Mouse (Mus musculus): ENCODE measurements at regions not wholly inside any gene's neighbourhood (a gene's known extent, or its start where the extent isn't known, plus 50 kb on each side); places are given as distances from the start of the nearest gene placed in this dataset.

GRCm38 (mm10) chr10:37322310-37322709 is 183.6 kb upstream of the Marcks start:
- Histone ChIP-seq H3K9ac (replicated peaks) (no peak overlapping the region), H3K27me3 (no peaks in the 10 kb centered on the region), H3K4me3 (replicated peaks) (no peak overlapping the region), H3K9me3 (no peaks in the 10 kb centered on the region), H3K4me1 (replicated peaks) (no peaks in the 10 kb centered on the region), H3K27ac (no peak overlapping the region), H3K36me3 (no peaks in the 10 kb centered on the region), H3K4me2 (replicated peaks) (no peak overlapping the region)
- ATAC-seq = no peak
- 92% methylated on average over 5 of the region's 5 CpGs for WGBS

GRCm38 (mm10) chr10:37321171-37321570 is 182.5 kb upstream of the Marcks start:
- Histone ChIP-seq H3K9ac (replicated peaks) (no peak overlapping the region), H3K4me3 (replicated peaks) (no peak overlapping the region), H3K4me1 (replicated peaks) (no peaks in the 10 kb centered on the region), H3K27ac (no peak overlapping the region), H3K9me3 (no peaks in the 10 kb centered on the region), H3K36me3 (no peaks in the 10 kb centered on the region), H3K27me3 (no peaks in the 10 kb centered on the region; the same call in 1 of the 2 replicates), H3K4me2 (replicated peaks) (no peak overlapping the region)
- no peak for ATAC-seq
- whole genome bisulfite sequencing = 92% methylated on average over 3 of the region's 3 CpGs

- no peak overlapping the region for H3K4me2 ChIP-seq (replicated peaks)
- H3K27me3 ChIP-seq = no peaks in the 10 kb centered on the region; the same call in 1 of the 2 replicates
- 95% methylated on average over 8 of the region's 8 CpGs for WGBS
- no peak for ATAC-seq
- H3K4me1 ChIP-seq (replicated peaks) = 0 out of 2 replicates have a peak, but pooled peaks cover 1% of the 10 kb centered on the region
- H3K4me3 ChIP-seq (replicated peaks) = no peak overlapping the region
- H3K9me3 ChIP-seq = no peaks in the 10 kb centered on the region
- H3K36me3 ChIP-seq = no peaks in the 10 kb centered on the region
- no peak overlapping the region for H3K27ac ChIP-seq
- H3K9ac ChIP-seq (replicated peaks) = no peak overlapping the region
Observed at GRCm38 (mm10) chr10:37319746-37320430, 181.2 kb upstream of the Marcks start.

- no peak overlapping the region for H3K27ac ChIP-seq
- H3K9ac ChIP-seq (replicated peaks) = no peak overlapping the region
- no peaks in the 10 kb centered on the region for H3K36me3 ChIP-seq
- 0 out of 2 replicates have a peak, but pooled peaks cover 4% of the 10 kb centered on the region for H3K4me1 ChIP-seq (replicated peaks)
- H3K4me3 ChIP-seq (replicated peaks) = no peak overlapping the region
- no peaks in the 10 kb centered on the region for H3K9me3 ChIP-seq
- ATAC-seq = no peak
- H3K4me2 ChIP-seq (replicated peaks) = no peak overlapping the region
- 80% methylated on average over 3 of the region's 3 CpGs for WGBS
- no peaks in the 10 kb centered on the region; the same call in 1 of the 2 replicates for H3K27me3 ChIP-seq
Observed at GRCm38 (mm10) chr10:37316701-37317100, 178.0 kb upstream of the Marcks start.

GRCm38 (mm10) chr10:37315804-37316203 is 177.1 kb upstream of the Marcks start:
- no peak overlapping the region for H3K27ac ChIP-seq
- H3K36me3 ChIP-seq = no peaks in the 10 kb centered on the region
- no peaks in the 10 kb centered on the region for H3K9me3 ChIP-seq
- H3K27me3 ChIP-seq = no peaks in the 10 kb centered on the region; the same call in 1 of the 2 replicates
- no peak overlapping the region for H3K9ac ChIP-seq (replicated peaks)
- no peak for ATAC-seq
- 0 out of 2 replicates have a peak, but pooled peaks cover 4% of the 10 kb centered on the region for H3K4me1 ChIP-seq (replicated peaks)
- 96% methylated on average over 1 of the region's 1 CpGs for WGBS
- no peak overlapping the region for H3K4me2 ChIP-seq (replicated peaks)
- no peak overlapping the region for H3K4me3 ChIP-seq (replicated peaks)

- Histone ChIP-seq H3K27me3 (no peaks in the 10 kb centered on the region; the same call in 1 of the 2 replicates), H3K4me1 (replicated peaks) (0 out of 2 replicates have a peak, but pooled peaks cover 4% of the 10 kb centered on the region), H3K36me3 (no peaks in the 10 kb centered on the region), H3K4me2 (replicated peaks) (no peak overlapping the region), H3K9me3 (no peaks in the 10 kb centered on the region), H3K4me3 (replicated peaks) (no peak overlapping the region), H3K9ac (replicated peaks) (no peak overlapping the region), H3K27ac (no peak overlapping the region)
- WGBS = 78% methylated on average over 5 of the region's 5 CpGs
- ATAC-seq = peak; percentile 69; the same call in 1 of the 2 replicates
Observed at GRCm38 (mm10) chr10:37314746-37315430, 176.2 kb upstream of the Marcks start.

GRCm38 (mm10) chr10:37313461-37313860 is 174.7 kb upstream of the Marcks start:
- H3K36me3 ChIP-seq = no peaks in the 10 kb centered on the region
- H3K4me2 ChIP-seq (replicated peaks) = no peak overlapping the region
- H3K4me3 ChIP-seq (replicated peaks) = no peak overlapping the region
- H3K9me3 ChIP-seq = no peaks in the 10 kb centered on the region
- H3K27me3 ChIP-seq = no peaks in the 10 kb centered on the region; the same call in 1 of the 2 replicates
- H3K9ac ChIP-seq (replicated peaks) = no peak overlapping the region
- H3K4me1 ChIP-seq (replicated peaks) = 0 out of 2 replicates have a peak, but pooled peaks cover 4% of the 10 kb centered on the region
- no peak overlapping the region for H3K27ac ChIP-seq
- no peak for ATAC-seq

- no peak for ATAC-seq
- H3K9ac ChIP-seq (replicated peaks) = no peak overlapping the region
- H3K4me3 ChIP-seq (replicated peaks) = no peak overlapping the region
- H3K27ac ChIP-seq = no peak overlapping the region
- H3K4me1 ChIP-seq (replicated peaks) = 0 out of 2 replicates have a peak, but pooled peaks cover 4% of the 10 kb centered on the region
- WGBS = 73% methylated on average over 2 of the region's 2 CpGs
- H3K9me3 ChIP-seq = no peaks in the 10 kb centered on the region
- no peaks in the 10 kb centered on the region for H3K27me3 ChIP-seq
- H3K36me3 ChIP-seq = no peaks in the 10 kb centered on the region
- no peak overlapping the region for H3K4me2 ChIP-seq (replicated peaks)
Observed at GRCm38 (mm10) chr10:37310266-37310945, 171.7 kb upstream of the Marcks start.

GRCm38 (mm10) chr10:37304656-37305055 is 165.9 kb upstream of the Marcks start:
- H3K9me3 ChIP-seq = no peaks in the 10 kb centered on the region
- WGBS = 44% methylated on average over 2 of the region's 2 CpGs
- ATAC-seq = no peak
- H3K27ac ChIP-seq = no peak overlapping the region
- H3K36me3 ChIP-seq = no peaks in the 10 kb centered on the region
- no peak overlapping the region for H3K9ac ChIP-seq (replicated peaks)
- H3K27me3 ChIP-seq = no peaks in the 10 kb centered on the region
- no peak overlapping the region for H3K4me2 ChIP-seq (replicated peaks)
- no peaks in the 10 kb centered on the region for H3K4me1 ChIP-seq (replicated peaks)
- H3K4me3 ChIP-seq (replicated peaks) = no peak overlapping the region

- no peak overlapping the region for H3K4me3 ChIP-seq (replicated peaks)
- no peak for ATAC-seq
- no peak overlapping the region for H3K9ac ChIP-seq (replicated peaks)
- H3K4me2 ChIP-seq (replicated peaks) = no peak overlapping the region
- 91% methylated on average over 5 of the region's 5 CpGs for WGBS
- H3K4me1 ChIP-seq (replicated peaks) = no peaks in the 10 kb centered on the region
- no peaks in the 10 kb centered on the region for H3K9me3 ChIP-seq
- no peaks in the 10 kb centered on the region for H3K36me3 ChIP-seq
- H3K27ac ChIP-seq = no peak overlapping the region
- no peaks in the 10 kb centered on the region for H3K27me3 ChIP-seq
Observed at GRCm38 (mm10) chr10:37300181-37300889, 161.6 kb upstream of the Marcks start.

GRCm38 (mm10) chr10:37298689-37299421 is 160.1 kb upstream of the Marcks start:
- H3K4me3 ChIP-seq (replicated peaks) = no peak overlapping the region
- H3K4me2 ChIP-seq (replicated peaks) = no peak overlapping the region
- H3K9ac ChIP-seq (replicated peaks) = no peak overlapping the region
- 90% methylated on average over 4 of the region's 4 CpGs for WGBS
- ATAC-seq = no peak
- H3K9me3 ChIP-seq = no peaks in the 10 kb centered on the region
- H3K27me3 ChIP-seq = no peaks in the 10 kb centered on the region
- no peaks in the 10 kb centered on the region for H3K4me1 ChIP-seq (replicated peaks)
- no peaks in the 10 kb centered on the region for H3K36me3 ChIP-seq
- H3K27ac ChIP-seq = no peak overlapping the region

Measured in midbrain, embryonic 13.5 days (tissue).